Mouse (Mus musculus): ENCODE measurements around the gene Pramef20. TPM values are rescaled to one million over a fixed set of nuclear protein-coding genes. Genes with fewer than 3 reads are reported as not detected.
"Not testable (repeated sequence)": the region's sequence is repeated elsewhere in the genome, so short reads cannot be mapped to it uniquely, and the experiment has no call there.

The Pramef20 gene
- total RNA-seq (2021), result not detected
- long read RNA-seq, experiment 1, result 0 reads
- long read RNA-seq, experiment 2, result 0 reads

DNA sequence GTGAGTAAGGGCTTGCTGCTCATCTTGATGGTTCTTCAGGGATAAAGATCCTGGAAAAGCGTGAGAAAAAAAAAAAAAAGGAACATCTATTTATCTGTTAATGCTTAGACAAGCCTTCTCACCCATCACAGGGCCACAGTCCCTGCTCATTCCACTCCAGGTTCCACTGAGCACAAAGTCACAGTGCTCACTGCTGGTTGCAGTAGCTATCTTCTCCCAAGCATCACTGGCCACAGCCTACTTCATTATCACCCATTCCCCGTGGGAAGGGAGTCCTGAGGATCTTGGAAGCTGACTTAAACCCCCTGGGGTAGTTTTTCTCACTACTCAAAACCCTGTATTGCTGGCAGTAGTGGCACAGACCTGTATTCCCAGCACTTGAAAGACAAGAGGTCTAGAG, at the start of gene Pramef20:
Gene Pramef20, minus strand, starts transcription at position 23 of the 400 bp plus-strand sequence.
- DNase-seq, result no peak

DNA sequence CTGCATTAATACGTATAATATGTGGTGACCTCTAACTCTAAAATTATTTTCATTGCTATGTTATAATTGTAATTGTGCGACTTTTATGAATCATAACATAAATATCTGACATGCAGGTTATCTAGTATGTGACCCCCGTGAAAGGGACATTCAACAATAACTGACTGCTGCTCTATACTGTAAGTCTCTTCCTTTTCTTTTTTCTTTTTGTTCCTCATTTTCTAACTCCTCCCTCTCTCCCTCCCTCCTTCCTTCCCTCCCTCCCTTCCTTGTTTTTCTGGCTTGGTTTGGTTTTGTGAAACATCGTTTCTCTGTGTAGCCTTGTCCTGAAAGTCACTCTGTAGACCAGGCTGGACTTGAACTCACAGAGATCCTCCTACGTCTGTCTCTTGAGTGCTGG, 46.9 kb upstream of the Pramef20 start:
- DNase-seq, result no peak

DNA sequence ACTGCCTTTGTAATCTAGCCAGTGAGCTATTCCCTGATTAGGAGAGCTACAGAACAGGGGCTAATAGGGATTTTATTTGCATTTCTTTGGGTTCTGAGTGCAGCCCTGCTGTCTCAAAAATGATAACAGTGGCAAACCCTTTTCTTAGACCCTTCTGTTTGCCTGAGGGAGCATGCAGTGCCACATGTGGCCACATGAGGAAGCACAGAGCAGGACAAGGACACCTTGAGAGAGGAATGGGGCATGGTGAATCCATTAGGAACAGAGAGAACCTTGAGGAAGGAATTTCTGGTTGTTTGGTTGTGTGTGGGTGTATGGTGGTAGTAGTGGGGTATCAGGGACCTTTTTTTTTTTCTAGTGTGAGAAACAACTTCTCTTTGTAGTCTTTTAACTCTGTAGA, 42.9 kb upstream of the Pramef20 start:
- DNase-seq, result no peak

DNA sequence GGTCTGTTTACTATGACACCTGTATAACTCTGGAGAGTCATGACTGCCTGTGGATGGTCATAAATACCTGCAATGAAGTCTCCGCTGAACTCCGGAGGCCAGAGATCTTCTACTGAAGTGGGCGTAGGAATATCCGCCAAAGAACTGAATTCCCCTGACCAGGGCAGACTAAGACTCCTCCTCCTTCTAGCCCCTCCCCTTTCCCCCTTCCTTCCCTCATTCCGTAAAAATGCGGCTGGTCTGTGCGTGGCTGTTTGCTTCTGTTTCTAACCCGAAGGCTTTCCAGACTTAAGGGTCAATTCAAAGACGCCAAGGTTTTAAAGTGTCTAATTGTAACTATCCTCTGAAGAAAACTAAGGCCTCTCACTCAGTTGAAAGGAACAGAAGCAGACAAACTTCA, 30.6 kb upstream of the Pramef20 start, which contains the start of gene Pramef12:
Gene Pramef12, minus strand, starts transcription at position 175 of the 400 bp plus-strand sequence.
- no peak for DNase-seq

DNA sequence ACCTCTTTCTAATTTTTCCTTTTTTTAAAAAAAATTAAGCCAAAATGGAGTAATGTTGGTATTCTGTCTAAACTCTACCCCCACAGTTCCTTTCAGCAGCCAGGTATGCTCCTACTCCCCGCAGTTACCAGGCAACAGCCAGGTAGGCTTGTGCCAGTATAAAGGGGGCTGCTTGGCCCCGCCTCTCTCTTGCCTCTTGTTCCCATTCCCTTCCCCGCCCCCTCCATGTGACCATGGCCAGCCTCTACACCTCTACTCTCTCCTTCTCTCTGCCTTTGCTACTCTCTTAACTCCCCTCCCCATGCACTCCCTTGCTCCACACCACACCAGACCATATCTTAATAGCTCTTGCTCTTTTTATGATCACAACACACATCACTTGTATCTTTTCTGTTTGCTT, 28.5 kb upstream of the Pramef20 start:
- no peak for DNase-seq

DNA sequence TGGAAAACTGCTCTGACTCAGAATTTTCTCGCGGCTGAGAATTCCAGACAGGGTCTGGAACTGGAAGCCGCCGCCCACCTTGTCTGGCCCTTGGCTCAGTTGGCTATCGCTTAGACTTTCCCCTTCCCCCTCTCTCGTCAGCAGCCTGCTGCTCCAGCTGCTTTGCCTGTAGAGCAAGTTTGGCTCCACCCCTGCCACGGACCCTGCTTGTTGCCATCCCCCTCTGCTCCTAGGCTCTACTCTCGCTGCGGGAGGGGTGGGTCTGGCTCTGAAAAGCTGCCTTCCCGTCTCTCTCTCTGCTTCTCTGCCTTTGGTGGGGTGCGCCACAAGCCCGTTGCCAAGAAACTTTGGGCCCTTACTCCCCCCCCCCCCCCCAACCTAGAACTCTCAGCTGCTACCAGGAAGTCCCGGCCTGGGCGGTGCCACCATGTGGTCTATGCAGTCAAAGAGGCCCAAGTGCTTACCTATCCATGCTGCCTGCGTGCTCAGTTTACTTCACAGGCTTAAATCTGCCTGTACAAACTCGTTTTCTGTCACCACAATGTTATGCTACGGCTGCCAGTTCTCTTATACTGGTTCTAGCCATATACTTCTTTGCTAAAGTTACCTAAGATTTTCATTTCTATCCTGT, 26.8 kb upstream of the Pramef20 start:
- peak; percentile 16 for DNase-seq

DNA sequence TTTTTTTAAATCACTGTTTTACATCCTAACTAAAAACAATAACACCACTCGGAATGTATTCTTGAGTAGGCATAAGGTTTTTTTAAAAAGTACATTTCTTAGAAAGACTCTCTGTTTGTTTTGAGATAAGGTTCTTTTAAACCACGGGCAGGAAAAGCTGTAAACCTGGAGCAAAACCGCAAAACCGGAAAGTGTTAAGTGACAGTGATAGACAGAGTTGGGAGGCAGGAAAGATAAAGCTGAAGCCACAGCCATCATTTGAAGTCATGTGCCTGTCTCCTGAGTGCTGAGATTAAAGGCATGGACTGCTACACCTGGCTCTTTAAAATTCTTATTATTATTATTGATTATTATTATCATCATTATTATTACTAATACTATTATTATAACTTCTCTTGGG, 25.0 kb upstream of the Pramef20 start:
- DNase-seq, result no peak

DNA sequence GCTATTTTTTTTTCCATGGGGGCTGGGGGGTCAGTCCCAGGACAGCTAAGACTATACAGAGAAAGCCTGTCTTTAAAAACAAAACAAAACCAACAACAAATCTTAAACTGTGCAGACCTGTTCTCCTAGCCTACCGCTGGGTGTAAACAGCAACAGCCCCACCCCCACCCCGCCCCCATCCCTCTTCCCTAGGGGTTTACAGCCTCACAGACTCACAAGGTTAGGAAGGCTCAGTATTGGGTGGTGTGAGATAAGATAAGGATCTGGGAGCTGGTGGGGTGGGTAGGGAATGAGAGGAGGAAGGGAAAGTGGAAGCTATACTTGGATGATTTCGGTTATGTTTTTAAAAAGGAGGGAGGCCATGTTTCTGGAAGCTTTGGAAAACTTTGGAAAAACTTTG, 18.6 kb upstream of the Pramef20 start:
- DNase-seq, result no peak

DNA sequence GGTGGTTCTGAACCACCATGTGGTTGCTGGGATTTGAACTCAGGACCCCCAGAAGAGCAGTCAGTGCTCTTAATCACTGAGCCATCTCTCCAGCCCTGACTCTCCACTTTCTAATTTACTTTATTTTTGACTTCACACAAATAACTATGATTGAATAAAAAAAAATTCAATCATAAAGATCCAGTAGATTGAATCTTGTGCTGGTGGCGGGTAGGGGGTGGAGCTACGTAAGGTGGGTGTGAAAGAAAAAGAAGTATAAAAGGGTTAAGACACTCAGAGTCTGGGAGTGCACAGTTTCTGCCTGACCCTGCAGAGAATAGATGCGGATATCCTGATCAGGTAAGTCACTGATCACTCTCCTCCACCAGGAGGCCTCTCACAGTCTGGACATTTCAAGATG, 20.1 kb downstream of the Pramef20 start, which contains the start of gene Gm13119:
Gene Gm13119, plus strand, starts transcription at position 301 of the 400 bp plus-strand sequence.
- DNase-seq, result not testable (repeated sequence)

DNA sequence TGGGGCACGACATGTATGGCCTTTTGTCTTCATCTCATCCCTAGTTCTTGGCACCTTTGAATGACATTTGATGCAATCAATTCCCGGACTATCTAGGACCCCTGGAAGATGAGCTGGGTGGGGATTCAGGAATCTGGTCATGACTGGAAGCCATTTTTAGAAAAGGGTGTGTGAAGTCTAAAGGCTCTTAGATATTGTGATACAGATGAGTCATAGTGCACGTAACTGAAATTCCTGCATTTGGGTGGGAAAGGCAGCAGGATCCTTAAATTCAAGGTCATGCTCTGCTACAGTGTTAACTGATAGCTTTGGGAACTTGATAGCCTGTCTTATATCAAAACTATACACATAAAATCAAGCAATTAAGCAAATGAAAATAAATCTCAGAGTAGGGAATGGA, 41.9 kb downstream of the Pramef20 start:
- DNase-seq, result not testable (repeated sequence)

DNA sequence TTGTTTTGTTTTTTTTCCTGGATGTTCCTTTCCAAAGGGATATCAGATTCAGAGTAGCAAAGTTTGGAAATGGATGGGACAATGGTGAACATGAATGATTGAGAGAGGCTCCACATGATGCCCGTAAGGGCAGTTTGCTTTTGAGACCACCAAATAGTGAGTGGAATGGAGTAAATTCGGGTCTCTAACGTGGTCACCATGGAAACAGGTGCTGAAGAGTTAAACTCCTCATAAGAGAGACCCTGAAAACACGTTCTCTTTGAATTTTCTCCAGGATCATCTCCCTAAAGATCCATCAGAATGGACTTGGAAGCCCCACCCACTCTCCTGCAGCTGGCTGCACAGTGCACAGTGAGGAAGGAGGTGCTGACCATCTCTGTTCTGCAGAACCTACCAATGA, 47.8 kb downstream of the Pramef20 start, which contains the start of gene Gm13128:
Gene Gm13128, plus strand, starts transcription at position 301 of the 400 bp plus-strand sequence.
- not testable (repeated sequence) for DNase-seq

Other genes with a start within 250 kb of the Pramef20 start
- not detected for gene Oog3, start 215.3 kb downstream of the Pramef20 start, total RNA-seq (2021)
- gene Oog2, start 187.2 kb downstream of the Pramef20 start, total RNA-seq (2021), result not detected
- not detected for gene C87977, start 164.6 kb downstream of the Pramef20 start, total RNA-seq (2021)
- not detected for gene Pramel5, start 97.4 kb downstream of the Pramef20 start, total RNA-seq (2021)
- gene Gm13128, start 47.7 kb downstream of the Pramef20 start, total RNA-seq (2021), result not detected
- gene Gm13119, start 20.0 kb downstream of the Pramef20 start, total RNA-seq (2021), result not detected
- not detected for gene Pramef12, start 30.5 kb upstream of the Pramef20 start, total RNA-seq (2021)
- not detected for gene 1700012P22Rik, start 60.8 kb upstream of the Pramef20 start, total RNA-seq (2021)
- gene Gm9944, start 75.4 kb upstream of the Pramef20 start, total RNA-seq (2021), result not detected
- not detected for gene Aadacl3, start 85.8 kb upstream of the Pramef20 start, total RNA-seq (2021)
- not detected for gene 9430007A20Rik, start 141.9 kb upstream of the Pramef20 start, total RNA-seq (2021)
- not detected for gene Gm13124, start 187.2 kb upstream of the Pramef20 start, total RNA-seq (2021)
- gene Aadacl4, start 235.8 kb upstream of the Pramef20 start, total RNA-seq (2021), result not detected